Mouse (Mus musculus) MEL (cell line): ENCODE data around the gene Pabpc6. TPM values are rescaled to one million over a fixed set of nuclear protein-coding genes. Genes with fewer than 3 reads are reported as not detected.

ENCODE experiments used
- DNase-seq: peaks from one replicate; pipeline ENCODE4 v3.0.0; 2011; ENCODE audit warnings: low read depth, low spot score
- H3K27ac ChIP-seq: 2 replicates; pipeline ENCODE4 v1.5.1; 2012; ENCODE audit warnings: low read depth, mild to moderate bottlenecking, control low read depth, low read length, moderate library complexity; ENCODE audit not compliant: control insufficient read depth
- H3K27me3 ChIP-seq, 2 experiments: fragments of 150-350 bp in 1 of 2; sonication (generic) in 1 of 2; 2 replicates each; pipeline ENCODE4 v1.6.1; 2012; ENCODE audit warnings: low read length in 2 of 2, mild to moderate bottlenecking in 2 of 2, improper control_type of control experiment in 1 of 2, moderate library complexity in 1 of 2; ENCODE audit not compliant: insufficient read depth in 2 of 2, control insufficient read depth in 1 of 2
- H3K36me3 ChIP-seq, 2 experiments: 2 replicates each; pipeline ENCODE4 v1.6.1; 2012 to 2014; ENCODE audit warnings: low read length in 2 of 2, improper control_type of control experiment in 1 of 2, inconsistent platforms in 1 of 2, mild to moderate bottlenecking in 1 of 2; ENCODE audit not compliant: insufficient read depth in 2 of 2, control insufficient read depth in 1 of 2
- H3K4me1 ChIP-seq, 2 experiments: fragments of 150-350 bp in 1 of 2; sonication (generic) in 1 of 2; 2 replicates each; pipeline ENCODE4 v1.6.1; 2012; ENCODE audit warnings: low read length in 2 of 2, improper control_type of control experiment in 1 of 2, mild to moderate bottlenecking in 1 of 2; ENCODE audit not compliant: insufficient read depth in 2 of 2, control insufficient read depth in 1 of 2
- H3K4me3 ChIP-seq, 2 experiments: fragments of 150-350 bp in 1 of 2; sonication (generic) in 1 of 2; 2 replicates each; pipeline ENCODE4 v1.5.1; 2012; ENCODE audit warnings: low read depth in 2 of 2, low read length in 2 of 2, mild to moderate bottlenecking in 2 of 2, moderate library complexity in 2 of 2, control low read depth in 1 of 2, improper control_type of control experiment in 1 of 2; ENCODE audit not compliant: control insufficient read depth in 1 of 2, insufficient read depth in 1 of 2
- H3K79me2 ChIP-seq: 2 replicates; pipeline ENCODE4 v1.6.1; 2012; ENCODE audit warnings: mild to moderate bottlenecking, low read length, moderate library complexity; ENCODE audit not compliant: control insufficient read depth, poor library complexity, insufficient read depth
- H3K9ac ChIP-seq: 2 replicates; pipeline ENCODE4 v1.6.1; 2012; ENCODE audit warnings: low read depth, mild to moderate bottlenecking, control low read depth, low read length, moderate library complexity; ENCODE audit not compliant: control insufficient read depth, poor library complexity, severe bottlenecking
- H3K9me3 ChIP-seq: fragments of 150-350 bp; sonication (generic); replicated peaks from 2 replicates; pipeline ENCODE4 v1.6.1; 2012; ENCODE audit warnings: mild to moderate bottlenecking, low read length, improper control_type of control experiment, moderate library complexity; ENCODE audit not compliant: insufficient read depth
- BHLHE40 ChIP-seq: IDR thresholded peaks from 2 replicates; pipeline ENCODE4 v1.6.1; 2012; ENCODE audit warnings: low read depth, mild to moderate bottlenecking, inconsistent platforms, low read length, improper control_type of control experiment, borderline replicate concordance
- CHD1 ChIP-seq: IDR thresholded peaks from 2 replicates; pipeline ENCODE4 v1.6.1; 2012; ENCODE audit warnings: low read depth, mild to moderate bottlenecking, inconsistent platforms, low read length, improper control_type of control experiment
- CTCF ChIP-seq, 3 experiments: IDR thresholded peaks in 2 of 3; conservative IDR thresholded peaks in 1 of 3; 2 replicates each; pipeline ENCODE4 v1.5.1; 2011 to 2012; ENCODE audit warnings: low read length in 3 of 3, low read depth in 2 of 3, mild to moderate bottlenecking in 2 of 3, improper control_type of control experiment in 1 of 3, inconsistent platforms in 1 of 3, mixed read lengths in 1 of 3, moderate library complexity in 1 of 3; ENCODE audit not compliant: control insufficient read depth in 1 of 3, insufficient read depth in 1 of 3, poor library complexity in 1 of 3, severe bottlenecking in 1 of 3
- ELF1 ChIP-seq: IDR thresholded peaks from 2 replicates; pipeline ENCODE4 v1.6.1; 2014; ENCODE audit warnings: low read depth, mild to moderate bottlenecking, inconsistent platforms, low read length, improper control_type of control experiment, moderate library complexity
- EP300 ChIP-seq, 2 experiments: IDR thresholded peaks; 2 replicates each; pipeline ENCODE4 v1.6.1; 2011; ENCODE audit warnings: improper control_type of control experiment in 2 of 2, low read length in 2 of 2, low read depth in 1 of 2, mild to moderate bottlenecking in 1 of 2
- ETS1 ChIP-seq: IDR thresholded peaks from 2 replicates; pipeline ENCODE4 v1.6.1; 2012; ENCODE audit warnings: low read depth, mild to moderate bottlenecking, inconsistent platforms, low read length, improper control_type of control experiment, moderate library complexity
- GABPA ChIP-seq: IDR thresholded peaks from 2 replicates; pipeline ENCODE4 v1.6.1; 2012; ENCODE audit warnings: low read depth, mild to moderate bottlenecking, inconsistent platforms, low read length, improper control_type of control experiment, moderate library complexity
- MAFK ChIP-seq: IDR thresholded peaks from 2 replicates; pipeline ENCODE4 v1.6.1; 2011; ENCODE audit warnings: low read depth, mild to moderate bottlenecking, low read length, improper control_type of control experiment, borderline replicate concordance
- MAZ ChIP-seq: IDR thresholded peaks from 2 replicates; pipeline ENCODE4 v1.6.1; 2012; ENCODE audit warnings: low read depth, mild to moderate bottlenecking, inconsistent platforms, low read length, improper control_type of control experiment
- MYB ChIP-seq: IDR thresholded peaks from 2 replicates; pipeline ENCODE4 v1.6.1; 2011; ENCODE audit warnings: mild to moderate bottlenecking, low read depth, low read length, improper control_type of control experiment
- MYC ChIP-seq: IDR thresholded peaks from 2 replicates; pipeline ENCODE4 v1.6.1; 2011; ENCODE audit warnings: low read depth, mild to moderate bottlenecking, low read length, improper control_type of control experiment, moderate library complexity
- NRF1 ChIP-seq: IDR thresholded peaks from 2 replicates; pipeline ENCODE4 v1.6.1; 2014; ENCODE audit warnings: low read depth, mild to moderate bottlenecking, inconsistent platforms, low read length, improper control_type of control experiment, moderate library complexity; ENCODE audit not compliant: poor library complexity, insufficient read depth, severe bottlenecking
- POLR2AphosphoS2 ChIP-seq: IDR thresholded peaks from 2 replicates; pipeline ENCODE4 v1.6.1; 2011; ENCODE audit warnings: low read length, improper control_type of control experiment
- POLR2AphosphoS5 ChIP-seq: IDR thresholded peaks from 2 replicates; pipeline ENCODE4 v1.6.1; 2012; ENCODE audit warnings: low read depth, borderline replicate concordance, mild to moderate bottlenecking, inconsistent platforms, low read length, moderate library complexity, mixed read lengths
- RCOR1 ChIP-seq: IDR thresholded peaks from 2 replicates; pipeline ENCODE4 v1.6.1; 2012; ENCODE audit warnings: low read depth, mild to moderate bottlenecking, inconsistent platforms, low read length, improper control_type of control experiment
- SIN3A ChIP-seq: IDR thresholded peaks from 2 replicates; pipeline ENCODE4 v1.6.1; 2012; ENCODE audit warnings: low read length, improper control_type of control experiment, inconsistent platforms
- SMC3 ChIP-seq: IDR thresholded peaks from 2 replicates; pipeline ENCODE4 v1.6.1; 2011; ENCODE audit warnings: low read depth, low read length, improper control_type of control experiment
- TCF12 ChIP-seq: IDR thresholded peaks from 2 replicates; pipeline ENCODE4 v1.6.1; 2014; ENCODE audit warnings: low read depth, mild to moderate bottlenecking, inconsistent platforms, low read length, improper control_type of control experiment, moderate library complexity
- UBTF ChIP-seq: IDR thresholded peaks from 2 replicates; pipeline ENCODE4 v1.6.1; 2012; ENCODE audit warnings: low read depth, mild to moderate bottlenecking, inconsistent platforms, low read length, improper control_type of control experiment, moderate library complexity, borderline replicate concordance; ENCODE audit not compliant: insufficient read depth
- ZC3H11A ChIP-seq: IDR thresholded peaks from 2 replicates; pipeline ENCODE4 v1.6.1; 2012; ENCODE audit warnings: low read depth, mild to moderate bottlenecking, inconsistent platforms, low read length, improper control_type of control experiment
- ZKSCAN1 ChIP-seq: IDR thresholded peaks from 2 replicates; pipeline ENCODE4 v1.6.1; 2012; ENCODE audit warnings: low read depth, mild to moderate bottlenecking, inconsistent platforms, low read length, improper control_type of control experiment, moderate library complexity
- polyA plus RNA-seq, 2 experiments: library from polyadenylated mRNA; stranded (reverse) in 1 of 2; unstranded in 1 of 2; fragments of >175 nt in 1 of 2; fragments of >200 nt in 1 of 2; gene quantifications; 2 replicates each; pipeline versions ENCODE4 v1.2.1 to v1.2.4; 2012; ENCODE audit warnings: low replicate concordance in 2 of 2, low read depth in 1 of 2; ENCODE audit not compliant: insufficient read length in 2 of 2, insufficient read depth in 1 of 2, missing spikeins in 1 of 2
- total RNA-seq: library from RNA; depleted of rRNA; stranded (reverse); fragments of 300-350 nt; gene quantifications from 2 replicates; pipeline ENCODE4 v1.2.3, GENCODE M21; 2012

The Pabpc6 gene
- total and polyA plus RNA-seq, 3 experiments: not detected

GRCm38 (mm10) chr17:9643657-9644180 is 25.8 kb downstream of the Pabpc6 start:
- H3K9ac ChIP-seq: no peak overlapping the region
- DNase-seq: no peak
- H3K4me3 ChIP-seq: no peak overlapping the region
- no peaks in the 10 kb centered on the region for H3K27me3 ChIP-seq
- H3K4me1 ChIP-seq: no peaks in the 10 kb centered on the region
- TF ChIP-seq ELF1: no peak
- TF ChIP-seq NRF1: no peak
- no peak for TF ChIP-seq RCOR1
- no peak for TF ChIP-seq ZC3H11A
- no peak for TF ChIP-seq EP300 (IDR thresholded peaks at IDR 0.05; ENCODE audit: low read depth in 1 of 2, low read length in 2 of 2)
- no peak for TF ChIP-seq SIN3A
- TF ChIP-seq MYC: no peak
- TF ChIP-seq MYB: no peak
- no peak for TF ChIP-seq CHD1
- TF ChIP-seq SMC3: no peak
- no peak for TF ChIP-seq MAZ
- TF ChIP-seq POLR2AphosphoS2: no peak
- TF ChIP-seq ZKSCAN1: no peak
- no peaks in the 10 kb centered on the region for H3K9me3 ChIP-seq
- H3K36me3 ChIP-seq: no peaks in the 10 kb centered on the region
- H3K27ac ChIP-seq: no peak overlapping the region
- no peaks in the 10 kb centered on the region for H3K79me2 ChIP-seq

- H3K9me3 ChIP-seq: no peaks in the 10 kb centered on the region
- H3K27ac ChIP-seq: no peak overlapping the region
- H3K36me3 ChIP-seq: no peaks in the 10 kb centered on the region
- H3K9ac ChIP-seq: no peak overlapping the region
- H3K4me1 ChIP-seq: no peaks in the 10 kb centered on the region
- H3K27me3 ChIP-seq: no peaks in the 10 kb centered on the region
- H3K4me3 ChIP-seq: no peak overlapping the region
- TF ChIP-seq TCF12 (no peak), MAFK (no peak), MYB (no peak), BHLHE40 (no peak), SMC3 (no peak), CTCF (IDR thresholded peaks at IDR 0.05 in 2 of 3, conservative IDR thresholded peaks at IDR 0.05 in 1 of 3; ENCODE audit: control insufficient read depth in 1 of 3, insufficient read depth in 1 of 3, low read depth in 2 of 3, low read length in 3 of 3, poor library complexity in 1 of 3, severe bottlenecking in 1 of 3) (no peak), GABPA (no peak), ETS1 (no peak), POLR2AphosphoS2 (no peak), SIN3A (no peak), UBTF (no peak), POLR2AphosphoS5 (no peak)
- no peak for DNase-seq
- H3K79me2 ChIP-seq: no peaks in the 10 kb centered on the region
Measured at GRCm38 (mm10) chr17:9637011-9637410, 32.5 kb downstream of the Pabpc6 start.
